Mouse (Mus musculus): ENCODE results near the gene Srsf2. TPM values are rescaled to one million over a fixed set of nuclear protein-coding genes. Genes with fewer than 3 reads are reported as not detected.
"Not testable (repeated sequence)": the region's sequence is repeated elsewhere in the genome, so short reads cannot be mapped to it uniquely, and the experiment has no call there.

Gene Srsf2
- 388 and 413 TPM in 2 replicates for polyA plus RNA-seq (2015; fragmentation: Nextera tagmentation; extraction: Ambion mirVana)

DNA sequence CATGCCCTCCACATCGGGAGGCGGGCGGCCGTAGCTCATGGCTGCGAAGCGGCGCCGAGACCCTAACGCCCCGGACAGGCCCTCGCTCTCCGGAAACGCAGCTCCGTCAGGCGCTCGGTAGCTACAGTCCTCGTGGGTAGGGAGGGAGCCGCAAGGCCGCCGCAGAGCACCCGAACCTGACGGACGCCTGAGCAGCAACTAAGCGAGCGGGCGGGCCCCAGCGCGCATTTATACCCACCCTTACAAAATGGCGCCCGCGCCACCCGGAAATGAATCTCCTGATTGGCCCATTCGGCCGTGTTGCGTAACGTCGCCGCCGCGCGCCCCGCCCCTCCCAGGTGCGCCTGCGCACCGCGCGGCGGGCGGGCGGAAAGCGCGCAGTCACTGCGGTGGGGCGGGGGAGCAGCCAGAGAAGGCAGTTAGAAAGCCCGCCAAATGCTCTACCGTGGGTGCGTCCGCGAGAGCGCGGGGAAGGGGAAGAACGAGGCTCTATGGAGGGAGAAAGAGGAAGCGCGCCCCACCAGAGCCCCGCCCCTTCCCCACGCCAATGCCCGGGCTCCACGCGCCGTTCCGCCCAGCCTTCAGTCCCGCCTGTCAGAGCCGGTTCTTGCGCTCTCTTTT, at the start of gene Srsf2:
TSS of gene Srsf2 (minus strand) at position 204 of the 621 bp plus-strand sequence.
- peak within 1 kb of the TSS; percentile 98 for H3K9ac ChIP-seq
- H3K4me2 ChIP-seq = peak within 1 kb of the TSS; percentile 85
- H3K36me3 ChIP-seq (replicated peaks) = peaks cover 39% of the 10 kb centered on the region
- H3K9me3 ChIP-seq (replicated peaks) = no peaks in the 10 kb centered on the region
- ATAC-seq (ENCODE audit: insufficient read depth) = peak; percentile 79
- peak within 1 kb of the TSS; percentile 99 for H3K27ac ChIP-seq (replicated peaks)
- no peaks in the 10 kb centered on the region for H3K27me3 ChIP-seq
- H3K4me1 ChIP-seq (replicated peaks) = peaks cover 29% of the 10 kb centered on the region
- peak within 1 kb of the TSS; percentile 99 for H3K4me3 ChIP-seq (replicated peaks)
- under 1% methylated on average over 71 of the region's 74 CpGs for WGBS (ENCODE audit: insufficient replicate concordance)

DNA sequence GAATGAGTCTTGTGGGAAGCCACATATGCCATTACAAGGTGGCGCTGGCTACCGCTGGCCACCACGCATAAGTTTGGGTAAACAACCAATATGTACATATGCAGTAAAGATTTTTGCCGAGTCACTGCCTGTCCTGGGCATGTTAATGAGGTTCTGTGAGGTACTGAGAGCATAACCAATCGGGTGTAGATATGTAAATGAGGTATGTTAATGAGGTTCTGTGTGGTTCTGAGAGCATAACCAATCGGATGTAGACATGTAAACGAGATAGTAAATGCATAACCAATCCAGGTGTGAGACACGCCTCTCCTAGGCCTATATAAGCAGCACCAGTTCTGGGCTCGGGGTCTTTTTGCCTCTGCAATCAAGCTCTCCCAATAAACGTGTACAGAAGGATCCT, 49.7 kb upstream of the Srsf2 start:
- not testable (repeated sequence) for H3K4me1 ChIP-seq (replicated peaks); H3K9ac ChIP-seq; H3K27ac ChIP-seq (replicated peaks); H3K4me2 ChIP-seq; H3K36me3 ChIP-seq (replicated peaks); ATAC-seq (ENCODE audit: insufficient read depth); H3K4me3 ChIP-seq (replicated peaks); H3K9me3 ChIP-seq (replicated peaks)
- 71% methylated on average over 10 of the region's 10 CpGs for WGBS (ENCODE audit: insufficient replicate concordance)
- H3K27me3 ChIP-seq = peaks cover 44% of the 10 kb centered on the region

DNA sequence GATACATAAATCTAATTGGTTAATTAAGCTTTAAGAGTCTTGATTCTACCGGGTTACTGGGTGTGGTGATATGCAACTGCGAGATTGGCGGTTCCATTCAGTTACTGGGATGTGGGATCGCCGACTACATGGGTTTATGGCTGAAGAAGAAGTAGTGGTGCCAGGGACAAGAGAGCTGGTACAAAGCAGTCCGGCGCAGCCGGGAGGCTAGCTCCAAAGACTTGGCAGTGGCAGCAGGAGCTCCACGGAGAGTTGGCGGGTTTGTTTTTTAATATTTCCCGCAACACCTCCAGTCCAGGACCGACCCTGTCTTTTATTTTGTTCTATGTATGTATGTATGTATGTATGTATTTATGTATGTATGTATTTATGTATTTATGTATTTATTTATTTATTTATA, 46.4 kb upstream of the Srsf2 start:
- H3K9me3 ChIP-seq (replicated peaks) = no peaks in the 10 kb centered on the region
- H3K27ac ChIP-seq (replicated peaks) = no peak overlapping the region
- ATAC-seq (ENCODE audit: insufficient read depth) = no peak
- H3K4me1 ChIP-seq (replicated peaks) = no peaks in the 10 kb centered on the region
- H3K4me3 ChIP-seq (replicated peaks) = no peak overlapping the region
- peaks cover 16% of the 10 kb centered on the region for H3K27me3 ChIP-seq
- H3K4me2 ChIP-seq = no peak overlapping the region
- WGBS (ENCODE audit: insufficient replicate concordance) = 81% methylated on average over 12 of the region's 12 CpGs
- no peak overlapping the region for H3K9ac ChIP-seq
- no peaks in the 10 kb centered on the region for H3K36me3 ChIP-seq (replicated peaks)

DNA sequence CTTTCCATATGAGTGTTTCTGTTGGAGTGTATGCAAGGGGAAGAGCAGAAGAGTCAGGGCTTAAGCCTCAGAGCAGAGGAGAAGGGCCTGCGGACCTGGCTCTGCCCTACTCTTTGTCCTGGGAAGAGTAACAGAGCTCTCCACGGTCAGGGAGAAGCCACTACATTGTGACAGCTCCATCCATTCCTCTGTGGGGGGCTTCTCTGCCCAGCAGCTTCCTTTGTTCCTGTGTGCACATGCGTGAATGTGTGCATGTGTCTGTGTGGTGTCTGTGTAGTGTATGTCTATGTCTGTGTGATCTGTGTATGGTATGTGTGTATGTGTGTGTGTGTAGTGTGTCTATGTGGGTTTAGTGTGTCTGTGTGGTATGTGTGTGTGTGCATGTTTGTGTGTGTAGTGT, 42.5 kb upstream of the Srsf2 start:
- H3K4me3 ChIP-seq (replicated peaks) = no peak overlapping the region
- no peak overlapping the region for H3K9ac ChIP-seq
- no peak overlapping the region for H3K4me2 ChIP-seq
- H3K27me3 ChIP-seq = 0 out of 2 replicates have a peak, but pooled peaks cover 12% of the 10 kb centered on the region
- no peak overlapping the region for H3K27ac ChIP-seq (replicated peaks)
- no peak for ATAC-seq (ENCODE audit: insufficient read depth)
- no peaks in the 10 kb centered on the region for H3K4me1 ChIP-seq (replicated peaks)
- no peaks in the 10 kb centered on the region for H3K36me3 ChIP-seq (replicated peaks)
- H3K9me3 ChIP-seq (replicated peaks) = no peaks in the 10 kb centered on the region
- 70% methylated on average over 3 of the region's 3 CpGs for WGBS (ENCODE audit: insufficient replicate concordance)

DNA sequence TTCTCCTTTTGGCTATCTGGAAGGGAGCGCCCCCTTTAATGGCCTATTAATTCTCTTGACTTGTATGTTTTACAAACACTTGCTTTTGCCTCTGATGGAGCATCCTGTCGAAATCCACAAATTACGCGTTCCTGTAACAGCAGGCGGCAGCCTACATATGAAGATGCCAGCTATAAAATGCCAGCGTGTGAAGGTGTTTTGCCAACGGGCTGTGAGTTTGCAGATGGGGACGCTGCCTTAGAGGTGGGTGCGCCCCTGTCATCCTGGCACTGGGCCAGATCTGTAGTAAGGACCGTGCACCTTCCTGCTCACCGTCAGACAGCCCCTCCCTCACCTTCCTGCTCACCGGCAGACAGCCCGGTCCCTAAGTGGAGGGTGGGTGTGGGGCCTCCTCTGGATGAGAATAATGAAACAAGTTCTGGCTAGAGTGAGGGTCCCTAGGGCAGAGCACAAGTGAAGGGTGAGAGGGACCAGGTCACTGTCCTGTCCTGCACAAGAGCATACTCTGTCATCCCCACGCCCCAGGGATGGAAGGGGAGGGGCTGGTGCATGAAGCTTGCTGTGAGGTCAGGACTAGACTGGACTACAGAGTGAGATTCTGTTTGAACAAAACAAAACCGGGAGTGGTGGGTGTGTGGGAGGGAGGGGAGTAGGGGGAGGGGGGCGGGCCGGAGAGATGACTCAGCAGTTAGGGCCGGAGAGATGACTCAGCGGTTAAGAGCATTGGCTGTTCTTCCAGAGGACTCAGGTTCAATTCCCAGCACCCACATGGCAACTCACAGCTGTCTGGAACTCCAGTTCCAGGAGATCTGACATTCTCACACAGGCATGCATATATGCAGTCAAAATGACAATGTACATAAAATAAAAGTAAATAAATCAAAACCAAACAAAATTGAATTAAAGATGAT, 40.9 kb upstream of the Srsf2 start:
- H3K36me3 ChIP-seq (replicated peaks) = no peaks in the 10 kb centered on the region
- 61% methylated on average over 19 of the region's 19 CpGs for WGBS (ENCODE audit: insufficient replicate concordance)
- no peak for ATAC-seq (ENCODE audit: insufficient read depth)

DNA sequence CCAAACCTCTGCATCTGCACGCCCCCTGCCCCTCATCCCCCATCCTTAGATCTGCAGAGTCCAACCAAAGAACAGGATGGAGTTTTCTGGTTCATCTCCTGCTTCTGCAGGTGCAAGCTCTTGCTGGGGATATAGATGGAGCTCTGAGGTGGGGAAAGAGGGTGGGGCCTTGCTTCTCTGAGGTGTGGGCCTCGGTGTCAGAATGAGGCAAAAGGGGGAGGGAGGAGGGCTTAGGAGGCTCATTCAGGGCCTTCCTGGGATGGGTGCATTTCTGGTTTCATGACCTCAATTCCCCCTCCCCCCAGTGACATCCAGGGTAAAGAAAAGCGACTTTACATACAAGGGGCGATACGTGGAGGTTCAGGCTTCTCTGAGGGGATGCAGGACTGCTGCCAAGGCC, 34.2 kb upstream of the Srsf2 start:
- no peaks in the 10 kb centered on the region; the same call in 1 of the 2 replicates for H3K4me1 ChIP-seq (replicated peaks)
- no peaks in the 10 kb centered on the region for H3K9me3 ChIP-seq (replicated peaks)
- no peak overlapping the region for H3K4me3 ChIP-seq (replicated peaks)
- no peak for ATAC-seq (ENCODE audit: insufficient read depth)
- H3K9ac ChIP-seq = no peak overlapping the region
- peaks cover 19% of the 10 kb centered on the region for H3K27me3 ChIP-seq
- WGBS (ENCODE audit: insufficient replicate concordance) = 49% methylated on average over 5 of the region's 5 CpGs
- H3K27ac ChIP-seq (replicated peaks) = no peak overlapping the region
- H3K36me3 ChIP-seq (replicated peaks) = no peaks in the 10 kb centered on the region
- no peak overlapping the region for H3K4me2 ChIP-seq

More for the DNA sequence above, 40.9 kb upstream of the Srsf2 start:
- no peak overlapping the region for H3K27ac ChIP-seq (replicated peaks)
- no peak overlapping the region for H3K9ac ChIP-seq
- no peaks in the 10 kb centered on the region for H3K9me3 ChIP-seq (replicated peaks)
- peaks cover 15% of the 10 kb centered on the region; the same call in 1 of the 2 replicates for H3K27me3 ChIP-seq
- H3K4me1 ChIP-seq (replicated peaks) = no peaks in the 10 kb centered on the region
- no peak overlapping the region for H3K4me2 ChIP-seq
- H3K4me3 ChIP-seq (replicated peaks) = no peak overlapping the region

DNA sequence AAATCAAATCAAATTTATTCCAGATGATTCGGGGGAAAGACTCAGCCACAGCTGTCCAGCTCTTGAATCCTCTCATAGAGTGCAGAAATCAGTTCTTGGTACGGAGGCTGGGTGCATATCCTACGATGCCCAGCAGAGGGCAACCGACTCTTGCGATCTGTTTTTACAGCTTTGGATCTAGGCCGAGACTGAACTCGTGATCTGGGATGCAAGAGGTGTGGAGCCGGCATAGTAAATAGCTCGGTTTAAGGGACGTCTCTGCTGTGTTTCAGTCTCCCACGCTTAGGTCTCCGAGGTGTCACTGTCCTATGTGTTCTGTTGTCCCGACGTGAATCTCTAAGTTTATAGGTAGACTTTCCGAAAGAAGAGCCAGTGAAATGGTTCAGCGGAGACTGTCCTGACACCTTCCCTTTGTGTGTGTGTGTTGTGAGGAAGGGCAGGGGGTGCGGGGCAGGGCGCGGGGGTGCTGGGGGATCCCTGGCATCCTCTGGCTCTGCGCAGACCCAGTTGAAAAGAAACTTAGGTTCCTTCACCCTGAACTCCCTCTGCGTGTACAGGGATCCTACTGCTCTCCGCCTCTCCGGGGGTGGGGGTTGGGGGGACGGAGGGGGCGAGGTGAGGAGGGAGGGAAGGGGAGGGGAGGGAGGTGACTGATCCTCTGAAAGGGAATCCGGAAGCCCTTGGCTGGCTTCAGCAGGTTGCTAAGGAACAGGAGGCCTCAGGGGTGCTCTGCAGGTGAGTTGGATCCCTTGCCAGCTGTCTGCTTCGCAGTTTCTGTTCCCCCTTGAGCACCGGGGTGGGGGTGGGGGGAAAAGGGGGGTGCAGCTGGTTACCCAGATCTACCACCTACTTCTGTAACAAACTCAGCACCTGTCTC, 32.6 kb upstream of the Srsf2 start:
- peak overlapping the region; percentile 25 for H3K4me2 ChIP-seq
- peaks cover 19% of the 10 kb centered on the region for H3K27me3 ChIP-seq
- no peak overlapping the region for H3K27ac ChIP-seq (replicated peaks)
- H3K9me3 ChIP-seq (replicated peaks) = no peaks in the 10 kb centered on the region
- ATAC-seq (ENCODE audit: insufficient read depth) = no peak
- no peaks in the 10 kb centered on the region for H3K36me3 ChIP-seq (replicated peaks)
- 6% methylated on average over 28 of the region's 28 CpGs for WGBS (ENCODE audit: insufficient replicate concordance)
- H3K4me3 ChIP-seq (replicated peaks) = no peak overlapping the region
- no peak overlapping the region for H3K9ac ChIP-seq
- no peaks in the 10 kb centered on the region; the same call in 1 of the 2 replicates for H3K4me1 ChIP-seq (replicated peaks)

DNA sequence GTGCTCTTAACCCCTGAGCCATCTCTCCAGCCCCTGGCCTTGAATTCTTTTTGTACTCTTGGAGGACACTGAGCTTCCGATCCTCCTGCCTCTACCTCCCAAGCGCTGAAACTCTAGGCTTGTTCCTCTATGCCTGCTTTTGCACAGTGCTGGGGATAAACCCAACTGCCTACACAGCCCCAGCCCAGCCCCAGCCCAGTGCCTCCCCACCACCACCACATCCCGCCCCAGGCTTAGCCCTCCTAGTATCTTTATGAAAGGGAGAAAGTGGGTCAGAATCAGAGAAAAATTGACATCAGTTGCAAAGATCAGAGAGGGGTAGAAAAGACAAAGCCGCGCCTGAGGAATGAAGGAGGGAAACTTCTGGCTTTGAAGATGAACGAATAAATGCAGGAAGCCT, 31.2 kb upstream of the Srsf2 start:
- Histone ChIP-seq H3K4me1 (replicated peaks) (no peaks in the 10 kb centered on the region; the same call in 1 of the 2 replicates), H3K9ac (no peak overlapping the region), H3K27me3 (peaks cover 16% of the 10 kb centered on the region), H3K4me3 (replicated peaks) (no peak overlapping the region), H3K36me3 (replicated peaks) (no peaks in the 10 kb centered on the region), H3K9me3 (replicated peaks) (no peaks in the 10 kb centered on the region), H3K27ac (replicated peaks) (no peak overlapping the region), H3K4me2 (no peak overlapping the region)
- ATAC-seq (ENCODE audit: insufficient read depth) = no peak
- WGBS (ENCODE audit: insufficient replicate concordance) = 68% methylated on average over 6 of the region's 6 CpGs

DNA sequence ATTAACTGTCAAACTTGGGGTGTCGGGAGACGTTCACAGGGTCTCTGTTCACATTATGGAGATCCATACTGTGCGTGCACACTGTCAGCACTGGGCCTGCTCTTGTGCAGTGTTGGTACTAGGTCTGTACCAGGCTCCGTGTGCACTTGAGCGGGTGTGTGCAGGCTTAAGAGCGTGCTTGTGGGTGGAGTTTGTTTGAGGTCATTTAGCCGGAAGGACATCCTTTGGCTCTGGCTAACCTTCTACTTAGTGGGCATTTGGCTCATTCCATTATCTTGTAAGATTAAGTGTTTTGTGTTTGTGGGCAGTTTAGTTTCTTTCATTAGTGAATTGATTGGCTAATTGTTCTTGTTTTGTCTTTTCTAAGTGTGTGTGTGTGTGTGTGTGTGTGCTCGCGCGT, 29.6 kb upstream of the Srsf2 start:
- H3K9me3 ChIP-seq (replicated peaks) = no peaks in the 10 kb centered on the region

DNA sequence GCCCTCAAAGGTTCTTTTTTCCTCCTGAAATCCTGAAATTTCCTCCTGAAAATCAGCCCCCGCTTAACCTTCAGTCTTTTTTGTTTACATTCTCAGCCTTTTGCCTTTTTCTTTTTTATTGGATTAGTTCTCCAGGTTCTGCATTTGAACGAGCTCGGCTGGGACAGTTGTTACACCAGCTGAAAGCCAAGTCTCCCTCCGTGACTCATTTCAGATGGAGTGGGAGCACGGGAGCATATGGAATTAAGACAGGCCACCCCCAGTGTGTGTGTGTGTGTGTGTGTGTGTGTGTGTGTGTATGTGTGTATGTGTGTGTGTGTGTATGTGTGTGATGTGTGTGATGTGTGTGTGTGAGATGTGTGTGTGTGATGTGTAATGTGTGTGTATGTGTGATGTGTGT, 28.5 kb upstream of the Srsf2 start:
- Histone ChIP-seq H3K36me3 (replicated peaks) (no peaks in the 10 kb centered on the region), H3K27me3 (peaks cover 7% of the 10 kb centered on the region), H3K27ac (replicated peaks) (no peak overlapping the region), H3K4me2 (no peak overlapping the region), H3K9ac (no peak overlapping the region), H3K9me3 (replicated peaks) (no peaks in the 10 kb centered on the region), H3K4me3 (replicated peaks) (no peak overlapping the region), H3K4me1 (replicated peaks) (no peaks in the 10 kb centered on the region; the same call in 1 of the 2 replicates)
- WGBS (ENCODE audit: insufficient replicate concordance) = 66% methylated on average over 5 of the region's 5 CpGs
- ATAC-seq (ENCODE audit: insufficient read depth) = no peak

More for the DNA sequence above, 29.6 kb upstream of the Srsf2 start:
- ATAC-seq (ENCODE audit: insufficient read depth) = no peak
- Histone ChIP-seq H3K9ac (no peak overlapping the region), H3K36me3 (replicated peaks) (no peaks in the 10 kb centered on the region), H3K27ac (replicated peaks) (no peak overlapping the region), H3K4me3 (replicated peaks) (no peak overlapping the region), H3K4me2 (no peak overlapping the region), H3K4me1 (replicated peaks) (no peaks in the 10 kb centered on the region; the same call in 1 of the 2 replicates), H3K27me3 (peaks cover 12% of the 10 kb centered on the region)
- 81% methylated on average over 10 of the region's 10 CpGs for WGBS (ENCODE audit: insufficient replicate concordance)

Data from liver, embryonic 15.5 days (tissue).